Mouse (Mus musculus): ENCODE measurements around the gene Psen1.

The Psen1 gene

GRCm38 (mm10) chr12:83726510-83727308 is 38.8 kb downstream of the Psen1 start:
- DNase-seq, result peak; percentile 23 to 54

- DNase-seq, result no peak
Observed at GRCm38 (mm10) chr12:83732225-83732624, 44.3 kb downstream of the Psen1 start.

GRCm38 (mm10) chr12:83734047-83734446 is 46.1 kb downstream of the Psen1 start:
- no peak for DNase-seq

GRCm38 (mm10) chr12:83736236-83736635 is 48.3 kb downstream of the Psen1 start:
- DNase-seq, result no peak

GRCm38 (mm10) chr12:83738651-83739050 is 50.7 kb downstream of the Psen1 start:
- DNase-seq, result no peak

GRCm38 (mm10) chr12:83741722-83742121 is 53.8 kb downstream of the Psen1 start:
- DNase-seq, result no peak

GRCm38 (mm10) chr12:83742834-83743233 is 54.9 kb downstream of the Psen1 start:
- DNase-seq, result no peak

GRCm38 (mm10) chr12:83743712-83744111 is 55.8 kb downstream of the Psen1 start:
- DNase-seq, result no peak

GRCm38 (mm10) chr12:83749186-83749585 is 61.2 kb downstream of the Psen1 start:
- DNase-seq, result no peak

- DNase-seq, result no peak
Observed at GRCm38 (mm10) chr12:83752495-83752894, 64.5 kb downstream of the Psen1 start.

- DNase-seq, result no peak
Observed at GRCm38 (mm10) chr12:83758735-83759134, 70.8 kb downstream of the Psen1 start.

GRCm38 (mm10) chr12:83760201-83760600 is 72.2 kb downstream of the Psen1 start:
- DNase-seq, result no peak

GRCm38 (mm10) chr12:83762706-83763105 is 74.8 kb downstream of the Psen1 start:
- DNase-seq, result peak; percentile 24 to 43

- peak; percentile 19 to 28 for DNase-seq
Observed at GRCm38 (mm10) chr12:83763311-83764043, 75.5 kb downstream of the Psen1 start, which contains the start of gene Papln. TSS of gene Papln (plus strand) at chr12:83763634.

GRCm38 (mm10) chr12:83764044-83764365 is 76.1 kb downstream of the Psen1 start:
- peak; percentile 42 to 54 for DNase-seq

GRCm38 (mm10) chr12:83764519-83764918 is 76.6 kb downstream of the Psen1 start:
- DNase-seq, result no peak

GRCm38 (mm10) chr12:83765965-83766603 is 78.1 kb downstream of the Psen1 start:
- no peak for DNase-seq

- no peak for DNase-seq
Observed at GRCm38 (mm10) chr12:83767833-83768232, 79.9 kb downstream of the Psen1 start.

- peak; percentile 41 to 50 for DNase-seq
Observed at GRCm38 (mm10) chr12:83768235-83768899, 80.4 kb downstream of the Psen1 start.

- DNase-seq, result peak; percentile 65 to 78
Observed at GRCm38 (mm10) chr12:83770418-83771256, 82.7 kb downstream of the Psen1 start.

- DNase-seq, result no peak
Observed at GRCm38 (mm10) chr12:83775621-83776020, 87.7 kb downstream of the Psen1 start.

- DNase-seq, result no peak
Observed at GRCm38 (mm10) chr12:83776766-83777165, 88.8 kb downstream of the Psen1 start.

Data from kidney, adult 8-10 months (tissue).